Mouse (Mus musculus) small intestine, adult 2 months (tissue): ENCODE measurements around the gene Ciao2b.

Experiments
- CTCF ChIP-seq: fragments of 200-500 bp; IDR thresholded peaks from 2 replicates; pipeline ENCODE4 v1.5.1; 2012; ENCODE audit warnings: low read depth, mild to moderate bottlenecking, control low read depth, inconsistent platforms, low read length, moderate library complexity, mixed read lengths; ENCODE audit not compliant: insufficient replicate concordance, insufficient read length; ENCODE audit errors: extremely low read depth
- POLR2A ChIP-seq: fragments of 200-500 bp; IDR thresholded peaks from 2 replicates; pipeline ENCODE4 v1.6.1; 2012; ENCODE audit warnings: low read depth, mild to moderate bottlenecking, control low read depth, inconsistent platforms, low read length, moderate library complexity

DNA sequence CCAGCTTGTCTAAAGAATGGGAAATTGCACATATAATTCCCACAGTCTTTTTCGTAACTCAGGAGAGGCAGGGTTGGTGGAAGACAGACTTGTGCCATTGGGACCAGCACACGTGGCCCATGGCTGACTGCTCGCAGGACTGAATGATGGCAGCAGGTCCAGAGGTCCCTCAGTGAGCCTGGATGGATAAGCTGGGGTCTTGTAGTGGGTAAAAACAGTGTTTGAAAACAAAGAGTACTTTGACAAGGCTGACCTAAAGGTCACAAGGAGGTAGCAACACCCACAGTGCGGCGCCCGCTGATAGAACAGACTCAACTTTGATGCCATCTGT, 524 bp upstream of the Ciao2b start:
- TF ChIP-seq POLR2A (no peak), CTCF (no peak)
